Mouse (Mus musculus) brain, embryonic 14.5 days (tissue): ENCODE data around the gene Gsc2.

Experiments used
- CTCF ChIP-seq: fragments of 200-500 bp; IDR thresholded peaks from 2 replicates; pipeline ENCODE4 v1.5.1; 2012; ENCODE audit warnings: inconsistent platforms, mild to moderate bottlenecking, moderate library complexity, borderline replicate concordance; ENCODE audit not compliant: insufficient read depth, insufficient read length; ENCODE audit errors: extremely low read depth
- POLR2A ChIP-seq: fragments of 200-500 bp; IDR thresholded peaks from 2 replicates; pipeline ENCODE4 v1.6.1; 2012; ENCODE audit warnings: mild to moderate bottlenecking, inconsistent platforms, borderline replicate concordance; ENCODE audit not compliant: poor library complexity, insufficient read depth, insufficient read length, severe bottlenecking; ENCODE audit errors: extremely low read depth

- peak; percentile 10; the same call in 1 of the 2 replicates for TF ChIP-seq CTCF
- peak; percentile 96 for TF ChIP-seq POLR2A
Observed at GRCm38 (mm10) chr16:17891567-17891959, 23.3 kb downstream of the Gsc2 start, which contains the start of gene Gm20518.
